Mouse (Mus musculus): ENCODE data around the gene Mbip. TPM values are rescaled to one million over a fixed set of nuclear protein-coding genes. Genes with fewer than 3 reads are reported as not detected.

The Mbip gene
- polyA plus RNA-seq, 1 experiment from 2014 or later: 65.7 TPM

DNA sequence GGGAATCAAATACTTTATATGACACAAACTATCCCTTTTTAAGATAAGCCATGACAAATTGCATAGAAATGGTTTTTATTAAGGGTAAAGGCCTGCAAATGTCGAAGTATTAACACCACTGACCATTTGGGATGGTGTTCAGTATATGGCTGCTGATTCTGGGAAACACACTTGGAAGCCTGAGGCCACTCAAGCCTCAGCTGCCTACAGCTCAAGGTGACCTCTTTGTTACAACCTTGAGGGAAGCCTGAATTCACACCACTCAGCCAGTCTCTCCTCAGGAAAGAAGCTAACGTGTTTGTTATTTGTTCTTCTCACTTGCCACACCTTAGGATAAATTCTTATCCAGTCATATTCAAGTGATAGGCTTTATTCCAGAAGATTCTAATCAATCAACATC, 61.5 kb downstream of the Mbip start:
- Histone ChIP-seq H3K9ac (no peak overlapping the region), H3K27me3 (no peaks in the 10 kb centered on the region)

DNA sequence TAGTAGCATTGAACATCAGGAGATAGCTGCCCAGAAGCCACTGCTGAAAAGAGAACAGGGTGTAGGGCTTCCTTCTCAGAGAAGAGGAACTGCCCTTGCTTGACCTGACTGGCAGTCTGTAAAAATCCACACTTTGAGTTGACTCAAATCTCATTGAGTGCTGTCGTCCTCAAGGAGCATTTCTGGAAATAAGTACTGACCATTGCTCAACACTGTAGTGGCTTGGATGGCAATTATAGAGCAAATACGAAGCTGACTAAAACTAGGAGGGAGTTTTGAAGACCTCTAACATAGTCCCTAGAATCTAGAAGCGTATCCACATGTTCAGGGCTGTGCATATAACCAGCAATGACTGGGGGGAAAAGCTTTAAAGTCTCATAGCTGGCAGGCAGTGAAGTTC, 64.0 kb downstream of the Mbip start:
- Histone ChIP-seq H3K4me1 (no peaks in the 10 kb centered on the region), H3K4me3 (no peak overlapping the region), H3K9ac (no peak overlapping the region), H3K4me2 (no peak overlapping the region), H3K36me3 (ENCODE audit: poor library complexity, severe bottlenecking) (no peaks in the 10 kb centered on the region), H3K9me3 (replicated peaks) (no peaks in the 10 kb centered on the region), H3K27ac (no peak overlapping the region), H3K27me3 (no peaks in the 10 kb centered on the region)
- 83% methylated on average over 3 of the region's 3 CpGs for WGBS
- no peak for ATAC-seq

More for the DNA sequence above, 61.5 kb downstream of the Mbip start:
- 77% methylated on average over 2 of the region's 2 CpGs for WGBS
- H3K36me3 ChIP-seq (ENCODE audit: poor library complexity, severe bottlenecking): no peaks in the 10 kb centered on the region
- no peak overlapping the region for H3K27ac ChIP-seq
- no peaks in the 10 kb centered on the region for H3K4me1 ChIP-seq
- no peak for ATAC-seq
- H3K4me3 ChIP-seq: no peak overlapping the region
- H3K4me2 ChIP-seq: no peak overlapping the region
- no peaks in the 10 kb centered on the region for H3K9me3 ChIP-seq (replicated peaks)

Other genes with a start within 250 kb of the Mbip start
- 12.4 and 22.6 TPM in 2 replicates for gene Nkx2-1, start 191.0 kb upstream of the Mbip start, polyA plus RNA-seq (2015; fragmentation: Nextera tagmentation; extraction: Ambion mirVana)